28 mouse cellular contexts compared by ENCODE assay signal in genomic region chr4:8428629-8429523, GRCm38 (mm10).
A peak's percentile ranks its signal among the peaks of the same experiment; 100 is the strongest.
DNase-seq lines count a peak whose midpoint lies in the region; ATAC-seq and TF ChIP-seq lines count a peak whose summit lies in the region.
"Had no signal": no experiment of that assay in that cellular context is flagged by ENCODE, and none has a peak within 500 bp of the region (broad histone marks: within the 10 kb centered on the region; RNA-seq: fewer than 3 reads in every experiment).

No protein-coding gene starts in this region.

- H3K4me3 ChIP-seq in embryonic facial prominence, embryonic 14.5 days (ENCODE audit: low read depth, low read length) = no peak overlapping the region
- no peak overlapping the region for H3K4me3 ChIP-seq in embryonic facial prominence, embryonic 10.5 days
- H3K4me3 ChIP-seq in midbrain, embryonic 16.5 days (ENCODE audit: low read depth, low read length) = no peak overlapping the region
- H3K4me3 ChIP-seq in midbrain, postnatal 0 days (ENCODE audit: low read depth, low read length) = no peak overlapping the region
- no peak overlapping the region for H3K4me3 ChIP-seq in neural tube, embryonic 12.5 days
- no peak overlapping the region for H3K4me3 ChIP-seq in intestine, embryonic 16.5 days (ENCODE audit: low read length)
- H3K4me3 ChIP-seq: forebrain, embryonic 13.5 days; hindbrain, embryonic 15.5 days; kidney, embryonic 15.5 days; layer of hippocampus, adult 2 months; left cerebral cortex, adult 2 months; limb, embryonic 12.5 days; liver, embryonic 15.5 days; lung, embryonic 15.5 days; stomach, embryonic 15.5 days had no signal

- 0 out of 2 replicates have a peak, but pooled peaks cover 3% of the 10 kb centered on the region for H3K27me3 ChIP-seq in embryonic facial prominence, embryonic 14.5 days (replicated peaks; ENCODE audit: control insufficient read depth, insufficient read depth, low read length)
- H3K27me3 ChIP-seq in embryonic facial prominence, embryonic 10.5 days (replicated peaks; ENCODE audit: low read depth, poor library complexity, severe bottlenecking) = peaks cover 14% of the 10 kb centered on the region; the same call in 1 of the 2 replicates
- no peaks in the 10 kb centered on the region for H3K27me3 ChIP-seq in midbrain, embryonic 16.5 days (ENCODE audit: control insufficient read depth, insufficient read depth, low read depth, low read length)
- no peaks in the 10 kb centered on the region for H3K27me3 ChIP-seq in midbrain, postnatal 0 days (ENCODE audit: insufficient read depth, low read length)
- no peaks in the 10 kb centered on the region for H3K27me3 ChIP-seq in neural tube, embryonic 12.5 days (replicated peaks)
- no peaks in the 10 kb centered on the region for H3K27me3 ChIP-seq in intestine, embryonic 16.5 days (replicated peaks; ENCODE audit: control insufficient read depth, insufficient read depth, low read length)
- H3K27me3 ChIP-seq: forebrain, embryonic 13.5 days; hindbrain, embryonic 15.5 days; kidney, embryonic 15.5 days; liver, embryonic 15.5 days; lung, embryonic 15.5 days; stomach, embryonic 15.5 days had no signal

- peak; percentile 73 for ATAC-seq in embryonic facial prominence, embryonic 14.5 days (ENCODE audit: low read depth)
- ATAC-seq in midbrain, embryonic 16.5 days = peak; percentile 67; the same call in 1 of the 2 replicates
- ATAC-seq in midbrain, postnatal 0 days (ENCODE audit: low FRiP score) = no peak
- peak; percentile 26; the same call in 1 of the 2 replicates for ATAC-seq in neural tube, embryonic 12.5 days (ENCODE audit: low FRiP score, low read depth)
- no peak for ATAC-seq in intestine, embryonic 16.5 days
- ATAC-seq: forebrain, embryonic 13.5 days; inflammation-experienced regulatory T-cells, adult 6 months had no signal

- no peak for TF ChIP-seq CTCF in midbrain, postnatal 0 days (IDR thresholded peaks at IDR 0.05)

- H3K4me1 ChIP-seq in embryonic facial prominence, embryonic 14.5 days (ENCODE audit: control insufficient read depth, insufficient read depth, low read length) = no peaks in the 10 kb centered on the region
- peaks cover 22% of the 10 kb centered on the region for H3K4me1 ChIP-seq in embryonic facial prominence, embryonic 10.5 days
- no peaks in the 10 kb centered on the region for H3K4me1 ChIP-seq in midbrain, embryonic 16.5 days (ENCODE audit: control insufficient read depth, insufficient read depth, low read length)
- H3K4me1 ChIP-seq in midbrain, postnatal 0 days (ENCODE audit: insufficient read depth, low read length) = no peaks in the 10 kb centered on the region
- 0 out of 2 replicates have a peak, but pooled peaks cover 5% of the 10 kb centered on the region for H3K4me1 ChIP-seq in neural tube, embryonic 12.5 days
- no peaks in the 10 kb centered on the region for H3K4me1 ChIP-seq in intestine, embryonic 16.5 days (ENCODE audit: control insufficient read depth, insufficient read depth, low read length)
- H3K4me1 ChIP-seq: liver, embryonic 15.5 days; lung, embryonic 15.5 days; stomach, embryonic 15.5 days had no signal

- H3K9me3 ChIP-seq in embryonic facial prominence, embryonic 14.5 days (ENCODE audit: control insufficient read depth, low read length) = no peaks in the 10 kb centered on the region
- no peaks in the 10 kb centered on the region for H3K9me3 ChIP-seq in embryonic facial prominence, embryonic 10.5 days
- no peaks in the 10 kb centered on the region for H3K9me3 ChIP-seq in midbrain, embryonic 16.5 days (replicated peaks; ENCODE audit: control insufficient read depth, low read length, poor library complexity, severe bottlenecking)
- H3K9me3 ChIP-seq in midbrain, postnatal 0 days (ENCODE audit: low read length) = no peaks in the 10 kb centered on the region
- H3K9me3 ChIP-seq in neural tube, embryonic 12.5 days = no peaks in the 10 kb centered on the region
- no peaks in the 10 kb centered on the region for H3K9me3 ChIP-seq in intestine, embryonic 16.5 days (ENCODE audit: control insufficient read depth, low read length)
- H3K9me3 ChIP-seq: forebrain, embryonic 13.5 days; hindbrain, embryonic 15.5 days; kidney, embryonic 15.5 days; limb, embryonic 12.5 days; liver, embryonic 15.5 days; lung, embryonic 15.5 days; stomach, embryonic 15.5 days had no signal

- H3K27ac ChIP-seq in embryonic facial prominence, embryonic 14.5 days (replicated peaks; ENCODE audit: low read depth, low read length) = no peak overlapping the region
- H3K27ac ChIP-seq in embryonic facial prominence, embryonic 10.5 days (replicated peaks) = no peak overlapping the region
- no peak overlapping the region for H3K27ac ChIP-seq in midbrain, embryonic 16.5 days (ENCODE audit: low read length)
- H3K27ac ChIP-seq in midbrain, postnatal 0 days (ENCODE audit: low read depth, low read length) = no peak overlapping the region
- no peak overlapping the region for H3K27ac ChIP-seq in neural tube, embryonic 12.5 days
- no peak overlapping the region for H3K27ac ChIP-seq in intestine, embryonic 16.5 days (ENCODE audit: low read length)
- H3K27ac ChIP-seq: forebrain, embryonic 13.5 days; hindbrain, embryonic 15.5 days; kidney, embryonic 15.5 days; layer of hippocampus, adult 2 months; left cerebral cortex, adult 2 months; limb, embryonic 12.5 days; liver, embryonic 15.5 days; lung, embryonic 15.5 days; stomach, embryonic 15.5 days had no signal

- H3K9ac ChIP-seq in embryonic facial prominence, embryonic 14.5 days (ENCODE audit: low read depth, low read length) = no peak overlapping the region
- no peak overlapping the region for H3K9ac ChIP-seq in midbrain, embryonic 16.5 days (ENCODE audit: low read depth, low read length)
- no peak overlapping the region for H3K9ac ChIP-seq in midbrain, postnatal 0 days (replicated peaks; ENCODE audit: low read length, poor library complexity, severe bottlenecking)
- no peak overlapping the region for H3K9ac ChIP-seq in neural tube, embryonic 12.5 days
- no peak overlapping the region for H3K9ac ChIP-seq in intestine, embryonic 16.5 days (ENCODE audit: low read depth, low read length)
- H3K9ac ChIP-seq: forebrain, embryonic 13.5 days; hindbrain, embryonic 15.5 days; kidney, embryonic 15.5 days; limb, embryonic 12.5 days; liver, embryonic 15.5 days; lung, embryonic 15.5 days; stomach, embryonic 15.5 days had no signal

- peak; percentile 26 for DNase-seq in embryonic facial prominence, embryonic 14.5 days (ENCODE audit: low spot score)
- DNase-seq in embryonic facial prominence, embryonic 10.5 days (ENCODE audit: low spot score) = no peak
- no peak for DNase-seq in midbrain, postnatal 0 days (ENCODE audit: low spot score)
- no peak for DNase-seq in yolk sac, embryonic 10.5 days (ENCODE audit: low spot score)
- DNase-seq: adrenal gland, postnatal 14 days; cerebellum, adult 18-20 months; gastrocnemius, postnatal 10 days; heart, adult 18-20 months; heart, postnatal 4 days; kidney, adult 18-20 months; kidney, postnatal 36 days; lung, postnatal 4 days; retina, postnatal 1 day; right cerebral cortex, postnatal 14 days had no signal

- no peaks in the 10 kb centered on the region for H3K36me3 ChIP-seq in embryonic facial prominence, embryonic 14.5 days (ENCODE audit: control insufficient read depth, insufficient read depth, low read length)
- H3K36me3 ChIP-seq in embryonic facial prominence, embryonic 10.5 days (replicated peaks) = no peaks in the 10 kb centered on the region
- H3K36me3 ChIP-seq in midbrain, embryonic 16.5 days (ENCODE audit: control insufficient read depth, insufficient read depth, low read length) = no peaks in the 10 kb centered on the region
- H3K36me3 ChIP-seq in midbrain, postnatal 0 days (ENCODE audit: insufficient read depth, low read length) = no peaks in the 10 kb centered on the region
- H3K36me3 ChIP-seq in neural tube, embryonic 12.5 days = no peaks in the 10 kb centered on the region
- no peaks in the 10 kb centered on the region for H3K36me3 ChIP-seq in intestine, embryonic 16.5 days (ENCODE audit: control insufficient read depth, insufficient read depth, low read length)
- H3K36me3 ChIP-seq: hindbrain, embryonic 15.5 days; kidney, embryonic 15.5 days; limb, embryonic 12.5 days; liver, embryonic 15.5 days; lung, embryonic 15.5 days; stomach, embryonic 15.5 days had no signal

- H3K4me2 ChIP-seq in embryonic facial prominence, embryonic 14.5 days (ENCODE audit: low read depth, low read length) = no peak overlapping the region
- H3K4me2 ChIP-seq in midbrain, embryonic 16.5 days (ENCODE audit: low read length) = no peak overlapping the region
- H3K4me2 ChIP-seq in midbrain, postnatal 0 days (ENCODE audit: low read depth, low read length, poor library complexity, severe bottlenecking) = no peak overlapping the region
- no peak overlapping the region for H3K4me2 ChIP-seq in neural tube, embryonic 12.5 days (replicated peaks)
- H3K4me2 ChIP-seq in intestine, embryonic 16.5 days (ENCODE audit: low read depth, low read length) = no peak overlapping the region
- H3K4me2 ChIP-seq: forebrain, embryonic 13.5 days; heart, embryonic 11.5 days; hindbrain, embryonic 15.5 days; kidney, embryonic 15.5 days; limb, embryonic 12.5 days; liver, embryonic 15.5 days; lung, embryonic 15.5 days; stomach, embryonic 15.5 days had no signal

- 82% methylated on average over 11 of the region's 11 CpGs for WGBS in embryonic facial prominence, embryonic 14.5 days
- WGBS in embryonic facial prominence, embryonic 10.5 days = 90% methylated on average over 11 of the region's 11 CpGs
- 82% methylated on average over 11 of the region's 11 CpGs for WGBS in midbrain, embryonic 16.5 days
- WGBS in midbrain, postnatal 0 days = 83% methylated on average over 11 of the region's 11 CpGs
- WGBS in neural tube, embryonic 12.5 days = 77% methylated on average over 11 of the region's 11 CpGs
- 89% methylated on average over 11 of the region's 11 CpGs for WGBS in intestine, embryonic 16.5 days

Comparison
In these comparisons a context has a peak if more than half of its experiments do, and no peak if none do; other contexts are left out.
1. ATAC-seq: peak in embryonic facial prominence, embryonic 14.5 days (single experiment), midbrain, embryonic 16.5 days (single experiment) and neural tube, embryonic 12.5 days (single experiment); none in midbrain, postnatal 0 days (single experiment) and intestine, embryonic 16.5 days (single experiment).